Mouse (Mus musculus): ENCODE measurements at regions not wholly inside any gene's neighbourhood (a gene's known extent, or its start where the extent isn't known, plus 50 kb on each side); places are given as distances from the start of the nearest gene placed in this dataset.

- H3K9ac ChIP-seq = no peak overlapping the region
- DNase-seq (ENCODE audit: low spot score) (no peak), ATAC-seq (ENCODE audit: low FRiP score) (no peak)
- H3K9me3 ChIP-seq (ENCODE audit: control insufficient read depth, low read length) = no peaks in the 10 kb centered on the region
- no peak overlapping the region for H3K27ac ChIP-seq
- WGBS = 10% methylated on average over 6 of the region's 6 CpGs
- no peak overlapping the region for H3K4me2 ChIP-seq (replicated peaks)
- H3K27me3 ChIP-seq (ENCODE audit: control insufficient read depth, insufficient read depth, low read length) = no peaks in the 10 kb centered on the region
- no peaks in the 10 kb centered on the region; the same call in 1 of the 2 replicates for H3K4me1 ChIP-seq (replicated peaks; ENCODE audit: control insufficient read depth, insufficient read depth, low read length)
- H3K4me3 ChIP-seq (replicated peaks; ENCODE audit: low read length) = no peak overlapping the region
- H3K36me3 ChIP-seq (replicated peaks; ENCODE audit: control insufficient read depth, insufficient read depth) = no peaks in the 10 kb centered on the region
Measured at GRCm38 (mm10) chr5:132673599-132674305, 130.6 kb upstream of the Auts2 start.

- ATAC-seq (ENCODE audit: low FRiP score) = no peak
Measured at GRCm38 (mm10) chr5:132671496-132671895, 128.4 kb upstream of the Auts2 start.

GRCm38 (mm10) chr5:132667316-132667715, 124.2 kb upstream of the Auts2 start:
- no peak overlapping the region for H3K27ac ChIP-seq
- H3K9me3 ChIP-seq (ENCODE audit: control insufficient read depth, low read length) = no peaks in the 10 kb centered on the region
- H3K4me3 ChIP-seq (replicated peaks; ENCODE audit: low read length) = no peak overlapping the region
- ATAC-seq (ENCODE audit: low FRiP score) = no peak
- no peaks in the 10 kb centered on the region for H3K27me3 ChIP-seq (ENCODE audit: control insufficient read depth, insufficient read depth, low read length)
- H3K4me1 ChIP-seq (replicated peaks; ENCODE audit: control insufficient read depth, insufficient read depth, low read length) = no peaks in the 10 kb centered on the region
- no peak overlapping the region for H3K9ac ChIP-seq
- no peaks in the 10 kb centered on the region for H3K36me3 ChIP-seq (replicated peaks; ENCODE audit: control insufficient read depth, insufficient read depth)
- WGBS = 63% methylated on average over 4 of the region's 4 CpGs
- no peak overlapping the region for H3K4me2 ChIP-seq (replicated peaks)
- no peak for DNase-seq (ENCODE audit: low spot score)

More at GRCm38 (mm10) chr5:132671496-132671895, 128.4 kb upstream of the Auts2 start:
- Histone ChIP-seq H3K4me3 (replicated peaks; ENCODE audit: low read length) (no peak overlapping the region), H3K36me3 (replicated peaks; ENCODE audit: control insufficient read depth, insufficient read depth) (no peaks in the 10 kb centered on the region), H3K27me3 (ENCODE audit: control insufficient read depth, insufficient read depth, low read length) (no peaks in the 10 kb centered on the region), H3K4me1 (replicated peaks; ENCODE audit: control insufficient read depth, insufficient read depth, low read length) (no peaks in the 10 kb centered on the region; the same call in 1 of the 2 replicates), H3K4me2 (replicated peaks) (no peak overlapping the region), H3K27ac (no peak overlapping the region), H3K9me3 (ENCODE audit: control insufficient read depth, low read length) (no peaks in the 10 kb centered on the region), H3K9ac (no peak overlapping the region)
- no peak for DNase-seq (ENCODE audit: low spot score)
- WGBS = 71% methylated on average over 5 of the region's 5 CpGs

- H3K4me1 ChIP-seq (replicated peaks; ENCODE audit: control insufficient read depth, insufficient read depth, low read length) = no peaks in the 10 kb centered on the region
- 56% methylated on average over 1 of the region's 1 CpGs for WGBS
- no peak overlapping the region for H3K27ac ChIP-seq
- DNase-seq (ENCODE audit: low spot score) = no peak
- H3K27me3 ChIP-seq (ENCODE audit: control insufficient read depth, insufficient read depth, low read length) = no peaks in the 10 kb centered on the region
- no peak overlapping the region for H3K4me2 ChIP-seq (replicated peaks)
- H3K9me3 ChIP-seq (ENCODE audit: control insufficient read depth, low read length) = 0 out of 2 replicates have a peak, but pooled peaks cover 6% of the 10 kb centered on the region
- no peak overlapping the region for H3K9ac ChIP-seq
- H3K4me3 ChIP-seq (replicated peaks; ENCODE audit: low read length) = no peak overlapping the region
- H3K36me3 ChIP-seq (replicated peaks; ENCODE audit: control insufficient read depth, insufficient read depth) = no peaks in the 10 kb centered on the region
- ATAC-seq (ENCODE audit: low FRiP score) = no peak
Measured at GRCm38 (mm10) chr5:132661266-132661665, 118.1 kb upstream of the Auts2 start.

- DNase-seq (ENCODE audit: low spot score) = no peak
Measured at GRCm38 (mm10) chr5:132660036-132660435, 116.9 kb upstream of the Auts2 start.

GRCm38 (mm10) chr5:132654382-132654781, 111.2 kb upstream of the Auts2 start:
- Histone ChIP-seq H3K9me3 (ENCODE audit: control insufficient read depth, low read length) (0 out of 2 replicates have a peak, but pooled peaks cover 6% of the 10 kb centered on the region), H3K27ac (no peak overlapping the region), H3K27me3 (ENCODE audit: control insufficient read depth, insufficient read depth, low read length) (no peaks in the 10 kb centered on the region), H3K36me3 (replicated peaks; ENCODE audit: control insufficient read depth, insufficient read depth) (no peaks in the 10 kb centered on the region), H3K9ac (no peak overlapping the region), H3K4me2 (replicated peaks) (no peak overlapping the region), H3K4me1 (replicated peaks; ENCODE audit: control insufficient read depth, insufficient read depth, low read length) (0 out of 2 replicates have a peak, but pooled peaks cover 3% of the 10 kb centered on the region), H3K4me3 (replicated peaks; ENCODE audit: low read length) (no peak overlapping the region)
- DNase-seq (ENCODE audit: low spot score) = no peak
- 88% methylated on average over 7 of the region's 7 CpGs for WGBS
- no peak for ATAC-seq (ENCODE audit: low FRiP score)

More at GRCm38 (mm10) chr5:132660036-132660435, 116.9 kb upstream of the Auts2 start:
- Histone ChIP-seq H3K36me3 (replicated peaks; ENCODE audit: control insufficient read depth, insufficient read depth) (no peaks in the 10 kb centered on the region), H3K4me3 (replicated peaks; ENCODE audit: low read length) (no peak overlapping the region), H3K9me3 (ENCODE audit: control insufficient read depth, low read length) (0 out of 2 replicates have a peak, but pooled peaks cover 6% of the 10 kb centered on the region), H3K4me1 (replicated peaks; ENCODE audit: control insufficient read depth, insufficient read depth, low read length) (no peaks in the 10 kb centered on the region), H3K4me2 (replicated peaks) (no peak overlapping the region), H3K27me3 (ENCODE audit: control insufficient read depth, insufficient read depth, low read length) (no peaks in the 10 kb centered on the region), H3K9ac (no peak overlapping the region), H3K27ac (no peak overlapping the region)
- 69% methylated on average over 7 of the region's 7 CpGs for WGBS
- no peak for ATAC-seq (ENCODE audit: low FRiP score)

- no peaks in the 10 kb centered on the region for H3K27me3 ChIP-seq (ENCODE audit: control insufficient read depth, insufficient read depth, low read length)
- 34% methylated on average over 6 of the region's 6 CpGs for WGBS
- no peak overlapping the region for H3K27ac ChIP-seq
Measured at GRCm38 (mm10) chr5:132653694-132654300, 110.7 kb upstream of the Auts2 start.

GRCm38 (mm10) chr5:132652201-132652600, 109.1 kb upstream of the Auts2 start:
- 58% methylated on average over 1 of the region's 1 CpGs for WGBS
- Histone ChIP-seq H3K4me3 (replicated peaks; ENCODE audit: low read length) (no peak overlapping the region), H3K9me3 (ENCODE audit: control insufficient read depth, low read length) (0 out of 2 replicates have a peak, but pooled peaks cover 6% of the 10 kb centered on the region), H3K27ac (no peak overlapping the region), H3K36me3 (replicated peaks; ENCODE audit: control insufficient read depth, insufficient read depth) (no peaks in the 10 kb centered on the region), H3K9ac (no peak overlapping the region), H3K4me2 (replicated peaks) (no peak overlapping the region), H3K4me1 (replicated peaks; ENCODE audit: control insufficient read depth, insufficient read depth, low read length) (0 out of 2 replicates have a peak, but pooled peaks cover 3% of the 10 kb centered on the region), H3K27me3 (ENCODE audit: control insufficient read depth, insufficient read depth, low read length) (no peaks in the 10 kb centered on the region)
- ATAC-seq (ENCODE audit: low FRiP score) (no peak), DNase-seq (ENCODE audit: low spot score) (no peak)

More at GRCm38 (mm10) chr5:132653694-132654300, 110.7 kb upstream of the Auts2 start:
- H3K9ac ChIP-seq = no peak overlapping the region
- 0 out of 2 replicates have a peak, but pooled peaks cover 6% of the 10 kb centered on the region for H3K9me3 ChIP-seq (ENCODE audit: control insufficient read depth, low read length)
- no peak for ATAC-seq (ENCODE audit: low FRiP score)
- H3K4me1 ChIP-seq (replicated peaks; ENCODE audit: control insufficient read depth, insufficient read depth, low read length) = 0 out of 2 replicates have a peak, but pooled peaks cover 3% of the 10 kb centered on the region
- H3K36me3 ChIP-seq (replicated peaks; ENCODE audit: control insufficient read depth, insufficient read depth) = no peaks in the 10 kb centered on the region
- H3K4me2 ChIP-seq (replicated peaks) = no peak overlapping the region
- no peak for DNase-seq (ENCODE audit: low spot score)
- H3K4me3 ChIP-seq (replicated peaks; ENCODE audit: low read length) = no peak overlapping the region

GRCm38 (mm10) chr5:132649771-132650170, 106.6 kb upstream of the Auts2 start:
- Histone ChIP-seq H3K4me3 (replicated peaks; ENCODE audit: low read length) (no peak overlapping the region), H3K4me2 (replicated peaks) (no peak overlapping the region), H3K4me1 (replicated peaks; ENCODE audit: control insufficient read depth, insufficient read depth, low read length) (0 out of 2 replicates have a peak, but pooled peaks cover 3% of the 10 kb centered on the region), H3K27ac (no peak overlapping the region), H3K9ac (no peak overlapping the region), H3K9me3 (ENCODE audit: control insufficient read depth, low read length) (no peaks in the 10 kb centered on the region), H3K36me3 (replicated peaks; ENCODE audit: control insufficient read depth, insufficient read depth) (no peaks in the 10 kb centered on the region), H3K27me3 (ENCODE audit: control insufficient read depth, insufficient read depth, low read length) (no peaks in the 10 kb centered on the region)
- DNase-seq (ENCODE audit: low spot score) (no peak), ATAC-seq (ENCODE audit: low FRiP score) (no peak)
- WGBS = 72% methylated on average over 7 of the region's 7 CpGs

Data from hindbrain, embryonic 14.5 days (tissue).